Mouse (Mus musculus) hindbrain, embryonic 16.5 days (tissue): ENCODE measurements around the gene Adrm1. TPM values are rescaled to one million over a fixed set of nuclear protein-coding genes. Genes with fewer than 3 reads are reported as not detected.

ENCODE experiments used
- ATAC-seq: fragments of 200-750 bp; cut with Nextera tagmentation; 2 replicates; pipeline ENCODE4 v1.8.0; 2017; ENCODE audit warnings: moderate TSS enrichment, moderate library complexity
- H3K27ac ChIP-seq: fragments of 300-500 bp; sonication (generic); 2 replicates; pipeline ENCODE4 v1.5.1; 2014; ENCODE audit warnings: low read depth, mild to moderate bottlenecking, control low read depth, low read length, moderate library complexity
- H3K27me3 ChIP-seq: fragments of 300-500 bp; sonication (generic); replicated peaks from 2 replicates; pipeline ENCODE4 v1.6.1; 2014; ENCODE audit warnings: low read length; ENCODE audit not compliant: control insufficient read depth, insufficient read depth
- H3K36me3 ChIP-seq: fragments of 300-500 bp; sonication (generic); 2 replicates; pipeline ENCODE4 v1.6.1; 2014; ENCODE audit warnings: mild to moderate bottlenecking, low read length, moderate library complexity, mixed read lengths; ENCODE audit not compliant: control insufficient read depth, insufficient read depth
- H3K4me1 ChIP-seq: fragments of 300-500 bp; sonication (generic); 2 replicates; pipeline ENCODE4 v1.6.1; 2014; ENCODE audit warnings: low read depth, low read length; ENCODE audit not compliant: control insufficient read depth, insufficient read depth
- H3K4me2 ChIP-seq: fragments of 300-500 bp; sonication (generic); 2 replicates; pipeline ENCODE4 v1.6.1; 2014; ENCODE audit warnings: mild to moderate bottlenecking, low read length, control low read depth, moderate library complexity
- H3K4me3 ChIP-seq: fragments of 300-500 bp; sonication (generic); 2 replicates; pipeline ENCODE4 v1.5.1; 2014; ENCODE audit warnings: mild to moderate bottlenecking, low read length, control low read depth, moderate library complexity
- H3K9ac ChIP-seq: fragments of 300-500 bp; sonication (generic); 2 replicates; pipeline ENCODE4 v1.6.1; 2014; ENCODE audit warnings: low read depth, mild to moderate bottlenecking, control low read depth, low read length, moderate library complexity
- H3K9me3 ChIP-seq: fragments of 300-500 bp; sonication (generic); 2 replicates; pipeline ENCODE4 v1.6.1; 2014; ENCODE audit warnings: mild to moderate bottlenecking, low read length, moderate library complexity; ENCODE audit not compliant: control insufficient read depth
- WGBS: fragments of 180-500 bp; shearing (Covaris S2); extraction: QIAGEN DNeasy Blood & Tissue Kit; methylation state at CpG from one replicate; pipeline ENCODE4 v1.1.7; 2014; 5-methylcytosine and 5-hydroxymethylcytosine counted together
- polyA plus RNA-seq: library from polyadenylated mRNA; unstranded; fragments of >200 nt; fragmentation: Nextera tagmentation; extraction: Ambion mirVana; gene quantifications from 2 replicates; pipeline ENCODE4 v1.2.1, GENCODE M21; 2015

Adrm1 gene
- polyA plus RNA-seq, 1 experiment from 2014 or later, result 193 TPM

DNA sequence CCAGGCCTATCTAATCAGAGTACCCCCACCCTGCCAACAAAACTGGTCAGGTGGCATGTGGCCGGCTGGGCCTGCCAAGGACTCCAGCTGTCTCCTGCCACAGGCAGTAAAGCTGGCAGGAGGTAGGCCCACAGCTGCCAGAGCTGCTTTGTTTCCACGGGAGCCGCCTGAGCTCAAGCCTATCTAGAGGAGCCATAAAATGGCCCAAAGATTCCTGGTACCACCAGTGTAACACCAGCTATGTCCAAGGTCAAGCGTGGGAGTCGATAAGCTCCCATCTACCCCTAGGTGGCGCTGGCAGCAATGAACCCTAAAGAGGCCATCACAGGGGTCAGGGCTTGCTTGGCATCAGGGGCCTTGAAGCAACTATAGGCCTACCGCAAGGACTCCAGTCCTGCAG is 36.6 kb downstream of the Adrm1 start:
- Histone ChIP-seq H3K4me2 (no peak overlapping the region), H3K4me3 (no peak overlapping the region), H3K36me3 (no peaks in the 10 kb centered on the region), H3K4me1 (peaks cover 8% of the 10 kb centered on the region), H3K9ac (no peak overlapping the region), H3K27me3 (no peaks in the 10 kb centered on the region), H3K27ac (no peak overlapping the region), H3K9me3 (no peaks in the 10 kb centered on the region)
- 51% methylated on average over 7 of the region's 7 CpGs for WGBS
- ATAC-seq, result peak; percentile 46; the same call in 1 of the 2 replicates

DNA sequence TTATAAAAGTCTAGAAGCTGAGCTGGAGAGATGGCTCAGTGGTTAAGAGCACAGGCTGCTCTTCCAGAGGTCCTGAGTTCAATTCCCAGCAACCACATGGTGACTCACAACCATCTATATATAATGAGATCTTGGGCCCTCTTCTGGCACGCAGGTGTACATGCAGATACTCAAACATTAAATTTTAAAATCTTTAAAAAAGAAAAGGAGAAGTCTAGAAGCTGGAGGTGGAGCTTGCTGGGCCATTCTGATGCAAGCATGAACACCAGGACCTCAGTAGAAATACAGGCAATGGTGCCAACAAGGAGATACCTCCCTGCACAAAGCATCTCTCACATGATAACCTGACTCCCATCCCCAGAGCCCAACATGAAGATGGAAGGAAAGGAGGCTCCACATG is 37.7 kb downstream of the Adrm1 start:
- H3K27me3 ChIP-seq, result no peaks in the 10 kb centered on the region
- no peaks in the 10 kb centered on the region for H3K36me3 ChIP-seq

DNA sequence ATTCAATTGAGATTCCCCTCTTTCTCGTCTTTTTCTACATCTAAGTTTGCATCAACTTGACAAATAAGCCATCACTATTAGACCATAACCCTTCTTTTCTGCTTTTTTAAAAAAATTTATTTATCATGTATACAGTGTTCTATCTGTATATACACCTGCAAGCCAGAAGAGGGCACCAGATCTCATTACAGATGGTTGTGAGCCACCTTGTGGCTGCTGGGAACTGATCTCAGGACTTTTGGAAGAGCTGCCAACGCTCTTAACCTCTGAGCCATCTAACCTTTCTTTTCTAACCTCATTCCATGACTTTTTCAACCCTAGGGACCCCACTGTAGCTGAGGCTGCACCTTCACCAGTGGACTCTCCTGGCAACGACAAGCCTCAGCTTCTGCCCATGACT is 41.0 kb downstream of the Adrm1 start:
- Histone ChIP-seq H3K27me3 (no peaks in the 10 kb centered on the region), H3K4me1 (peaks cover 3% of the 10 kb centered on the region; the same call in 1 of the 2 replicates), H3K4me3 (no peak overlapping the region), H3K9ac (no peak overlapping the region), H3K9me3 (no peaks in the 10 kb centered on the region), H3K36me3 (no peaks in the 10 kb centered on the region), H3K27ac (no peak overlapping the region), H3K4me2 (no peak overlapping the region)
- 91% methylated on average over 3 of the region's 3 CpGs for WGBS
- ATAC-seq, result no peak

More for the DNA sequence above, 37.7 kb downstream of the Adrm1 start:
- Histone ChIP-seq H3K27ac (no peak overlapping the region), H3K9ac (no peak overlapping the region), H3K4me1 (peaks cover 8% of the 10 kb centered on the region), H3K4me2 (no peak overlapping the region), H3K9me3 (no peaks in the 10 kb centered on the region), H3K4me3 (no peak overlapping the region)
- WGBS, result 81% methylated on average over 1 of the region's 1 CpGs
- no peak for ATAC-seq

DNA sequence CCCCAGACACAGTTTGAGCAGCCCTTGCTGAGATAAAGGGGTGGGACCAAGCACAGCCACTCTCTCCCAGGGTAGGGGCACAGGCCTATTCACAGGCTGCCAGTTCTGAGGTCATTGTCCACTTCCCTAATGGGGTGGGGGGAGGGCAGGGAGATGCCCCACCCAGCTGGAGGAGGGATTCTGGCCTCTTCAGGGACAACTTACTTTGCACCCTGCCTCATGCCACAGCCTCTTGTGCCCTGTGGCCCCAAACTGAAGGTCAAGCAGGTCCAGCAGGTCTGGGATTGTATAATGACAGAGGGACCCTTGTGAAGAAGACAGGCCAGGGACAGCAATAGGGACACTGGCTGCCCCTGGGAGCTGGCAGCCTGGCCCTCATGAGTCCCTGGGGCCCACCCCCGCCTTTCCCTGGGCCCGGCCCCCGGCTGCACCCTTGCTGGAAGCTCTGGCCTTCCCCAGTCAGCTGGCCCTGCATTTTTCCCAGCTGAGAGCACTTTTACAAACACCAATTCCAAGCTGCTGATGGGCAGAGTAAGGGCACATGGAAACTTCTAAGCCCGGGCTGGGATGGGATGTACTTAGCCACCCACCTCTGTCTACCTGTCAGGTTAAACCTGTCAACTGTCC is 43.2 kb downstream of the Adrm1 start:
- 80% methylated on average over 4 of the region's 4 CpGs for WGBS
- Histone ChIP-seq H3K4me2 (no peak overlapping the region), H3K27me3 (no peaks in the 10 kb centered on the region), H3K9ac (no peak overlapping the region), H3K27ac (peak overlapping the region; percentile 16; the same call in 1 of the 2 replicates), H3K9me3 (no peaks in the 10 kb centered on the region), H3K4me3 (no peak overlapping the region), H3K4me1 (peaks cover 5% of the 10 kb centered on the region; the same call in 1 of the 2 replicates), H3K36me3 (no peaks in the 10 kb centered on the region)
- no peak for ATAC-seq

DNA sequence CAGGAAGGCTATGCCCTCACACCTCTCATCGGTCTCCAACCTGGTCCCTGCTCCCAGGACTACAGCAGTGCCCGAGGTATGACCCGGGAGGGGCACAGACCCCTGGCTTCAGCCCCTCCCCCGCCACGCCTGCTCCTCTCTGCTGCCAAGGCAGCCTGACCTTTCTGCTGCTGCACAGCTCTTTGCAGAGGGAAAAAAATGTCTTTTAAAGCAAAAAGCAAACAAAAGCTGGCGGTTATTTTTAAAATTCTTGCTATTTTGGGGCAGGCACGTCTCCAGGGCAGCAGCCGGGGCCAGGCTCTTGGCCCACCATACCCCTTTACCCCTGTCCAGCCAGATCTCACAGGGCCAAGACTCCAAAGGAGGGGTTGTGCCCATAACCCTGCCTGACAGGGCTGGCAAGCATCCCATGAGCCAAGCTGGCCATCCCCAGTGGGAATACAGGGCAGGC is 43.8 kb downstream of the Adrm1 start:
- H3K27ac ChIP-seq, result peak overlapping the region; percentile 16; the same call in 1 of the 2 replicates
- H3K4me2 ChIP-seq, result no peak overlapping the region
- H3K4me1 ChIP-seq, result peaks cover 5% of the 10 kb centered on the region; the same call in 1 of the 2 replicates
- 64% methylated on average over 8 of the region's 8 CpGs for WGBS
- no peak overlapping the region for H3K9ac ChIP-seq
- ATAC-seq, result no peak
- H3K36me3 ChIP-seq, result no peaks in the 10 kb centered on the region
- H3K9me3 ChIP-seq, result no peaks in the 10 kb centered on the region
- H3K27me3 ChIP-seq, result no peaks in the 10 kb centered on the region
- no peak overlapping the region for H3K4me3 ChIP-seq

DNA sequence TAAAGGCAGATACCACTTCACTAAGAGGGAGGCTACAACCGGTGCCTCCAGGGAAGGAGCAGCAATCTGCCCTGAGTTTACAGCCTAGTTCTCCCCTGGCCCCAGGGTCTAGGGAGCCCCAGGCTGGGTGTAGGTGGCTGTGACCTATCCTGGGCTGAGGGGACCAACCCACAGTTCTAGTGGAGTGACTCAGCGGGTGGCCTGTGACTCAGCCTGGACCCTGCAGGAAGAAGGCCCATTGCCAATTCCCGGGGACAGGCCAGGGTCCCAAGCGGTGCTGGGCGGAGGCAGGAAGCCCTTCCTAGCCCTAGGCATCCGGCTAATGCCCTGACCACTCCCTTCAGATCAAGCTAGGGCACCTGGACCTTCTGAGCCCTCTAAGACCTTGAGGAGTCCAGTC is 44.7 kb downstream of the Adrm1 start:
- Histone ChIP-seq H3K27ac (no peak overlapping the region), H3K9me3 (no peaks in the 10 kb centered on the region), H3K9ac (no peak overlapping the region), H3K4me3 (no peak overlapping the region), H3K4me2 (no peak overlapping the region), H3K4me1 (peaks cover 5% of the 10 kb centered on the region; the same call in 1 of the 2 replicates), H3K27me3 (no peaks in the 10 kb centered on the region; the same call in 1 of the 2 replicates), H3K36me3 (no peaks in the 10 kb centered on the region)
- no peak for ATAC-seq
- 72% methylated on average over 6 of the region's 6 CpGs for WGBS

DNA sequence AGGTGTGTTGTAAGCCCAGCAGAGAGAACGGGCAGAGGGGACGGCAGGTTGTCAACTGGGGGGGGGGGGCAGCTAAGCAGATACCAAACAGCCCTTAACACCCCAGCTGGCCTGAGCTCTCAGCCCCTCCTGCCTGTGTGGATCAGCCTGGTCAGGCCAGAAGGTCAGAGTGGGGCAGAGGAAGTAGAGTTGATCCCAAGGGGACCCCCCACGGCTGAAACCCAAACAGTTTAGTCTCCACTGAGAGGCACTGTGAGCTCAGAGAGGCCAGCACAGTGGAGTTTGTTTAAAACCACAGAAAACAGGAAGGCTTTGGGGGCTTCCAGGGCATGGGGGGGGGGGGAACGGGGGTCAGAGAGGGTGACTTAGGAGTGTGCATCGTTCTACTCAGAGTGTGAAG is 45.6 kb downstream of the Adrm1 start:
- no peak overlapping the region for H3K4me3 ChIP-seq
- H3K36me3 ChIP-seq, result no peaks in the 10 kb centered on the region
- no peaks in the 10 kb centered on the region for H3K9me3 ChIP-seq
- H3K4me2 ChIP-seq, result no peak overlapping the region
- H3K4me1 ChIP-seq, result peaks cover 5% of the 10 kb centered on the region; the same call in 1 of the 2 replicates
- H3K9ac ChIP-seq, result no peak overlapping the region
- no peaks in the 10 kb centered on the region; the same call in 1 of the 2 replicates for H3K27me3 ChIP-seq
- 80% methylated on average over 5 of the region's 5 CpGs for WGBS
- H3K27ac ChIP-seq, result no peak overlapping the region
- ATAC-seq, result no peak

DNA sequence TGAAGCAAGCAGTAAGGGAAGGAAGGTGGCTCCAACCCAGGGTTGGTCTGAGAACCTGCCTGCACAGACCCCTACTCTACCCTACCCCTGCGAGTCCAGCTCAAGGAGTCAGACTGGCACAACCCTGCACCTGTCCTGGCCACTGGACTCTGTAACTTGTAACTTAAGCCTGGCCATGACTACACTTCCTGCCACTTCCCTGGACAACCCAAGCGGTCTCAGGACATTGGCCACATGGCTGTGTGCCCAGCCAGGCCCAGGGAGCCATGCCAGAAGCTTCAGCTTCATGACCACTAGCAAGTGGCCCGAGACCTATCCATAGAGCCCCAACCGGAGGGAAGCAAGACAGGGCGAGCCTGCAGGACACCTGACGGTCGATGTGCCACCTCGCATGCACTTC is 46.3 kb downstream of the Adrm1 start:
- Histone ChIP-seq H3K4me3 (no peak overlapping the region), H3K36me3 (no peaks in the 10 kb centered on the region), H3K4me2 (no peak overlapping the region), H3K27me3 (no peaks in the 10 kb centered on the region; the same call in 1 of the 2 replicates), H3K9ac (no peak overlapping the region), H3K27ac (no peak overlapping the region), H3K9me3 (no peaks in the 10 kb centered on the region), H3K4me1 (peaks cover 9% of the 10 kb centered on the region)
- 78% methylated on average over 8 of the region's 8 CpGs for WGBS
- peak; percentile 25; the same call in 1 of the 2 replicates for ATAC-seq

DNA sequence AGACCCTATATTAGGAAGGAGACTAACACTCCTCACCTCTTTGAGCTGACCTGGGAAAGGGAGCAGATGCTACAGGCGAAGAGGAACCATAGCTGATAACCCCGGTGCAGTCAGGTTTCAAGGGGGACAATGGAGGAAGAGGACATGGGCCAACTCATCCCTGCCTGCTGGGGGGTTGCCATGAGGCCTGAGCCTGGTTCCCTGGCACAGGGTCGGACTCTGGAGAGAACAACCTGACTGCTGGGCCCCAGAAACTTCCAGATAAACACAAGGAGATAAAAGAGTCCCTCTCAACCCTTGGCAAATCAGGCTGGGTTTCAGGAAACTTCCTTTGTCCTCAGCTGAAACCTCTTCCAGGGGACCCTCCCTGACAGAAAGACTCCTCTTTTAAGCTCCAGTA is 47.0 kb downstream of the Adrm1 start:
- WGBS, result 80% methylated on average over 3 of the region's 3 CpGs
- no peaks in the 10 kb centered on the region for H3K9me3 ChIP-seq
- no peak overlapping the region for H3K4me2 ChIP-seq
- peaks cover 3% of the 10 kb centered on the region for H3K27me3 ChIP-seq
- ATAC-seq, result no peak
- no peak overlapping the region for H3K27ac ChIP-seq
- H3K4me1 ChIP-seq, result peaks cover 9% of the 10 kb centered on the region
- no peaks in the 10 kb centered on the region for H3K36me3 ChIP-seq
- no peak overlapping the region for H3K9ac ChIP-seq
- H3K4me3 ChIP-seq, result no peak overlapping the region
